Mouse (Mus musculus) adipocyte (in vitro differentiated cells): ENCODE measurements at regions not wholly inside any gene's neighbourhood (a gene's known extent, or its start where the extent isn't known, plus 50 kb on each side); places are given as distances from the start of the nearest gene placed in this dataset.

Experiments used
- DNase-seq: peaks from one replicate; pipeline ENCODE4 v3.0.0-alpha.2; 2016; ENCODE audit warnings: low spot score

GRCm38 (mm10) chr9:23535872-23536271, 313.0 kb downstream of the Bmper start:
- no peak for DNase-seq

- no peak for DNase-seq
Observed at GRCm38 (mm10) chr9:23538051-23538450, 315.2 kb downstream of the Bmper start.

GRCm38 (mm10) chr9:23551692-23552091, 328.8 kb downstream of the Bmper start:
- DNase-seq = no peak

- peak; percentile 81 for DNase-seq
Observed at GRCm38 (mm10) chr9:23553766-23554165, 330.9 kb downstream of the Bmper start.

- DNase-seq = no peak
Observed at GRCm38 (mm10) chr9:23557601-23558000, 334.7 kb downstream of the Bmper start.

GRCm38 (mm10) chr9:23561924-23562323, 339.0 kb downstream of the Bmper start:
- DNase-seq = no peak

GRCm38 (mm10) chr9:23567081-23567480, 344.2 kb downstream of the Bmper start:
- no peak for DNase-seq

- no peak for DNase-seq
Observed at GRCm38 (mm10) chr9:23570150-23570549, 347.3 kb downstream of the Bmper start.

GRCm38 (mm10) chr9:23576314-23576713, 353.4 kb downstream of the Bmper start:
- no peak for DNase-seq

- peak; percentile 22 for DNase-seq
Observed at GRCm38 (mm10) chr9:23580155-23580554, 357.3 kb downstream of the Bmper start.

- DNase-seq = peak; percentile 79
Observed at GRCm38 (mm10) chr9:23581039-23581606, 358.2 kb downstream of the Bmper start.

- no peak for DNase-seq
Observed at GRCm38 (mm10) chr9:23584561-23584960, 361.7 kb downstream of the Bmper start.

- no peak for DNase-seq
Observed at GRCm38 (mm10) chr9:23589024-23589423, 366.1 kb downstream of the Bmper start.

GRCm38 (mm10) chr9:23591906-23592305, 369.0 kb downstream of the Bmper start:
- DNase-seq = peak; percentile 52

- no peak for DNase-seq
Observed at GRCm38 (mm10) chr9:23600623-23601022, 377.7 kb downstream of the Bmper start.
